In the genomic region with DNA sequence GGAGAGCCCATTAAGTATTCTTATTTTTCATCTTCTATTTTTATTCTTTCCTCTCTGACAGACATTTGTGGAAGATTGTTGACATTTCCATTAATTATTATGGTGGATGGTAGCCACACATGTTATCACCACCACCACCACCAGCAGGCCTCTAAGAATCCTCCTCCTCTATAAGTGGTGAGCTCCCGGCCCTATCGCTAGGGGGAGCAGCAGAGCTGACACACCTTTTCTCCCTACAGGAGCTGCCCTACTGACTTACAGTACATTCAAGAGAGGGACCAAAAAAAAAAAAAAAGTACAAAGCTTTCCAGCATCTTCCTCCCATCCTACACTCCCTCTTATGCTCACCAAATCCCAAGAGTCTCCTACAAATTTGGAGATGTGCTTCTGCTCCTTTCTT, we compare ENCODE assay signal across 18 mouse cellular contexts. TPM values are rescaled to one million over a fixed set of nuclear protein-coding genes. Genes with fewer than 3 reads are reported as not detected.
DNase-seq lines count a peak whose midpoint lies in the region; ATAC-seq lines count a peak whose summit lies in the region.
"Had no signal": no experiment of that assay in that cellular context is flagged by ENCODE, and none has a peak within 500 bp of the region (broad histone marks: within the 10 kb centered on the region; RNA-seq: fewer than 3 reads in every experiment).

No protein-coding gene starts in this region.

- ATAC-seq in CD4-positive, CD25-positive, alpha-beta regulatory T cell, adult 4 months, result no peak

- DNase-seq in CD4-positive, CD25-positive, alpha-beta regulatory T cell, adult 2 months (ENCODE audit: low read depth, low spot score), result peak; percentile 0
- peak; percentile 8 for DNase-seq in kidney, adult 18-20 months
- DNase-seq in kidney, postnatal 10 days, result no peak
- DNase-seq in lung, postnatal 36 days, result peak; percentile 10
- DNase-seq in lung, postnatal 4 days, result no peak
- peak; percentile 11 to 18 for DNase-seq in adrenal gland, postnatal 36 days
- DNase-seq in gastrocnemius, adult 8-10 months (ENCODE audit: low spot score in 2 of 2), result no peak
- DNase-seq: cerebellum, adult 11 months; kidney, adult 11 months; midbrain, embryonic 14.5 days had no signal

RNA-seq across cellular contexts. Expression of a gene that starts 26.7 kb away (rescaled TPM):
- not detected for polyA plus RNA-seq in CD4-positive, CD25-positive, alpha-beta regulatory T cell, adult 4 months (2017; shearing (Covaris generic))
- total RNA-seq in adrenal gland, postnatal 36 days (2021), result 1 to 10 TPM; 1.3 to 1.8 TPM
- total RNA-seq in gastrocnemius, adult 8-10 months (2022), result 1 to 10 TPM in 1 of 4 experiments, under 1 TPM in 3; 0.56 to 1.1 (median 0.77) TPM

RNA-seq across cellular contexts. Expression of a gene that starts 36.0 kb away (rescaled TPM):
- not detected for polyA plus RNA-seq in CD4-positive, CD25-positive, alpha-beta regulatory T cell, adult 4 months (2017; shearing (Covaris generic))
- total RNA-seq in adrenal gland, postnatal 36 days (2021), result not detected
- total RNA-seq in gastrocnemius, adult 8-10 months (2022), result not detected
- total RNA-seq: layer of hippocampus, adult 18-20 months; left cerebral cortex, postnatal 10 days had no signal
- polyA plus RNA-seq: embryonic facial prominence, embryonic 12.5 days; forebrain, embryonic 10.5 days; heart, embryonic 12.5 days; hindbrain, embryonic 11.5 days; limb, embryonic 15.5 days; midbrain, embryonic 14.5 days had no signal

Comparison
In these comparisons a context has a peak if more than half of its experiments do, and no peak if none do; other contexts are left out.
1. DNase-seq: peak in CD4-positive, CD25-positive, alpha-beta regulatory T cell, adult 2 months (single experiment), kidney, adult 18-20 months (single experiment), lung, postnatal 36 days (single experiment) and adrenal gland, postnatal 36 days (2 of 2); none in kidney, postnatal 10 days (single experiment), lung, postnatal 4 days (0 of 2) and gastrocnemius, adult 8-10 months (0 of 2).